Mouse (Mus musculus): ENCODE data around the gene Cfap20. TPM values are rescaled to one million over a fixed set of nuclear protein-coding genes. Genes with fewer than 3 reads are reported as not detected.

Gene Cfap20
- polyA plus RNA-seq, 1 experiment from 2014 or later, result 64.5 TPM

DNA sequence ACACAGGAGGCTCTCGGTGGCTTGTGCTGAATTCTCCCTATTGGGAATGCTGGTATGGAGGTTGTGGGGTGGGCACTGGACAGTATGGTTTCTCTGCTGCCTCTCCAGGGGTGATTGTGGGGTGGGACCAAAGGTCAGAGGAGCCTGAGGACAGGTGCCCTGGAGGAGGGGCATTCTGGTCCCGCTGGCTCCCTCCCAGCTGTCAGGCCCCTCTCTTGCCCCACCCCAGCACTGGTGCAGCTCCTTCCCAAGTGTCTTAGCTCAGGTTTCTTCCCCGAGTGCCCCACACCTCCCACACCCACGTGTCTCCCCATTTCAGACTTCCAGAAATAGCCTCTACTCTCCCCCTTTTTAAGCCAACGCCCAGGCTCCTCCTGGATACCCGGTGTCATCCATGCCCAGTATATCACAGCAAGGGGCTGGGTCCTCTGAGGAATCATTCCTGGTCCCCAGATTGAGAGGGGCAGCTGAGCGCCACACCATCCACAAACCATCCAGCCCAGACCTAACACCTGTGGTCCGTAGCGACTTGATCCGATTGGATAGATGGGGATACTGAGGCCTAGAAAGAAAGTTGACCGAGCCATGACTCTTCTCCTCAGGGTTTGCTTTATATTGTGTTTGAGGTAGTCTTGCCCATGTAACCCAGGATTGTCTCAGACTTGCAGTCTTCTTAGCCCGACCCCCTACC, 58.2 kb downstream of the Cfap20 start:
- TF ChIP-seq CTCF (IDR thresholded peaks at IDR 0.05), result no peak
- H3K27me3 ChIP-seq, result no peaks in the 10 kb centered on the region
- POLR2A ChIA-PET, result interaction anchor here (0.9 kb wide), 1 partner anchor 13 kb away, joined by 5 read pairs; no protein-coding TSS in a partner anchor
- in situ Hi-C loops (cut with MboI; ENCODE audit: low pct_unique_long_range_greater_than_20kb), result no loop called here
- ATAC-seq (no peak), DNase-seq (ENCODE audit: low read depth, low spot score) (no peak)
- CTCF ChIA-PET, result interaction anchor here (1.0 to 1.2 kb wide), 2 partner anchors 9 to 10 kb away, joined by 3 to 4 read pairs; no protein-coding TSS in a partner anchor

- H3K27me3 ChIP-seq, result no peaks in the 10 kb centered on the region
- ChIA-PET POLR2A (no interaction called here), CTCF (no interaction called here)
- ATAC-seq (no peak), DNase-seq (ENCODE audit: low read depth, low spot score) (no peak)
- in situ Hi-C loops (cut with MboI; ENCODE audit: low pct_unique_long_range_greater_than_20kb), result no loop called here
- TF ChIP-seq CTCF (IDR thresholded peaks at IDR 0.05), result no peak
Observed at GRCm38 (mm10) chr8:95375374-95375930, 59.2 kb downstream of the Cfap20 start.

DNA sequence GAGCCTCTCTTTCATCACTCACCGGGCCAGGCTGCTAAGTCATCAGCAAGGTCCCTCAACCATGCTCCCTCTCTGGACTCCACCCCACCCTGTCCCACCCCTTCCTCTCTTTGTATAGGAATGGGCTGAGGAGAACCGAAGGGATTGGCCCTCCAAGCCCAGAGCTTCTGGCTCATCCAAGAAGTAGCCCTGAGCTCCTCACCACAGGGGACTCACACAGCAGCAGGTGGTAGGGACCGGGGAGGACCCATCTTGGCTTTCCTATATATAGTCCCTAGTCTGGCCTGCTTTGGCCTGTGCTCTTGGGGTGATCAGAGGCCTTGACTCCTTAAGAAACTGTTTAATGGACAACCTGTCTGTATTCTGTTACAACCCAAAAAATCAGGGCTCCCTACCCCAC, 60.2 kb downstream of the Cfap20 start:
- ChIA-PET CTCF (no interaction called here), POLR2A (no interaction called here)
- in situ Hi-C loops (cut with MboI; ENCODE audit: low pct_unique_long_range_greater_than_20kb), result no loop called here
- no peaks in the 10 kb centered on the region for H3K27me3 ChIP-seq
- no peak for TF ChIP-seq CTCF (IDR thresholded peaks at IDR 0.05)
- DNase-seq (ENCODE audit: low read depth, low spot score), result no peak
- no peak for ATAC-seq

GRCm38 (mm10) chr8:95373389-95374002, 61.2 kb downstream of the Cfap20 start:
- in situ Hi-C loops (cut with MboI; ENCODE audit: low pct_unique_long_range_greater_than_20kb), result no loop called here
- ATAC-seq (no peak), DNase-seq (ENCODE audit: low read depth, low spot score) (no peak)
- TF ChIP-seq CTCF (IDR thresholded peaks at IDR 0.05), result no peak
- POLR2A ChIA-PET, result no interaction called here
- CTCF ChIA-PET, result interaction anchor here (1.1 kb wide), 1 partner anchor 54 kb away, joined by 3 read pairs; no protein-coding TSS in a partner anchor
- no peaks in the 10 kb centered on the region for H3K27me3 ChIP-seq

Other genes starting within 250 kb of the Cfap20 start
- gene Kifc3, start 232.1 kb downstream of the Cfap20 start, polyA plus RNA-seq (2021), result 158 TPM
- 0.15 TPM for gene Cngb1, start 128.3 kb downstream of the Cfap20 start, polyA plus RNA-seq (2021)
- not detected for gene Tepp, start 124.3 kb downstream of the Cfap20 start, polyA plus RNA-seq (2021)
- 12.3 TPM for gene Zfp319, start 102.9 kb downstream of the Cfap20 start, polyA plus RNA-seq (2021)
- 37.8 TPM for gene Usb1, start 102.6 kb downstream of the Cfap20 start, polyA plus RNA-seq (2021)
- gene Mmp15, start 82.6 kb downstream of the Cfap20 start, polyA plus RNA-seq (2021), result 8.1 TPM
- 87.3 TPM for gene Csnk2a2, start 55.2 kb upstream of the Cfap20 start, polyA plus RNA-seq (2021)
- 1.0 TPM for gene Ccdc113, start 99.2 kb upstream of the Cfap20 start, polyA plus RNA-seq (2021)
- not detected for gene Prss54, start 141.5 kb upstream of the Cfap20 start, polyA plus RNA-seq (2021)
- 5.8 TPM for gene Gins3, start 198.6 kb upstream of the Cfap20 start, polyA plus RNA-seq (2021)
- 26.6 TPM for gene Ndrg4, start 242.1 kb upstream of the Cfap20 start, polyA plus RNA-seq (2021)